Mouse (Mus musculus) urinary bladder, adult 18-20 months (tissue): ENCODE data around the gene Gm9964.
"Not testable (repeated sequence)": the region's sequence is repeated elsewhere in the genome, so short reads cannot be mapped to it uniquely, and the experiment has no call there.

ENCODE experiments used
- DNase-seq, 2 experiments: peaks; one replicate each; pipeline ENCODE4 v3.0.0; 2022; ENCODE audit warnings: low spot score in 2 of 2, mixed read lengths in 2 of 2

The Gm9964 gene

DNA sequence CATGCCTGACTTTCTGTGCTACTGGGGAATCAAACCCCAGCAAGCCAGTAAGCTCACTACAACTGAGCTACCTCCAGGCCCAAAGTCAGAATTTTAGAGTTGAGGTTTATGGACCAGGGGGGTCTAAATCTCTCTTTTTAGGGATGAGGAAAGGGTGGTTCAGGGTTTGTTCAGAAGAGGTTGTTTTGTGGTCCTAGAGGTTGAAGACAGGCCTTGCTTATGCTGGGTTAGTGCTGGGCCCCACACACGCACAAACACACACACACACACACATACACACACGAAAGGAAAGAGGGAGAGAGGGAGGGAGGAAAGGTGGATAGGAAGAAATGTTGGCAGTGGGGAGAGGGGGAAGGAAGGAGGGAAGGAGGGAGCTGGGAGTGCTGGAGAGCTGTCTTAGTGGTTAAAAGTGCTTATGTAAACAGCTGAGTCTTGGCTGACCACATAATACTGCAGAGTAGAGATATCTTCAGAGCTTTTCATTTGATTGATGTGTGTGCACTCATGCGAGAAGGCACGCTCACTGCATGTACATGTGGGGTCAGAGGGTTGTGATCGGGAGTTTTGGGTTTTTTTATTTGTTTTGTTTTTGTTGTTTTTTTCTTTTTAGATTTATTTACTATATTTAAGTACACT, at the start of gene Gm9964:
Gene Gm9964, minus strand, starts transcription at position 51 of the 636 bp plus-strand sequence.
- DNase-seq, result no peak

DNA sequence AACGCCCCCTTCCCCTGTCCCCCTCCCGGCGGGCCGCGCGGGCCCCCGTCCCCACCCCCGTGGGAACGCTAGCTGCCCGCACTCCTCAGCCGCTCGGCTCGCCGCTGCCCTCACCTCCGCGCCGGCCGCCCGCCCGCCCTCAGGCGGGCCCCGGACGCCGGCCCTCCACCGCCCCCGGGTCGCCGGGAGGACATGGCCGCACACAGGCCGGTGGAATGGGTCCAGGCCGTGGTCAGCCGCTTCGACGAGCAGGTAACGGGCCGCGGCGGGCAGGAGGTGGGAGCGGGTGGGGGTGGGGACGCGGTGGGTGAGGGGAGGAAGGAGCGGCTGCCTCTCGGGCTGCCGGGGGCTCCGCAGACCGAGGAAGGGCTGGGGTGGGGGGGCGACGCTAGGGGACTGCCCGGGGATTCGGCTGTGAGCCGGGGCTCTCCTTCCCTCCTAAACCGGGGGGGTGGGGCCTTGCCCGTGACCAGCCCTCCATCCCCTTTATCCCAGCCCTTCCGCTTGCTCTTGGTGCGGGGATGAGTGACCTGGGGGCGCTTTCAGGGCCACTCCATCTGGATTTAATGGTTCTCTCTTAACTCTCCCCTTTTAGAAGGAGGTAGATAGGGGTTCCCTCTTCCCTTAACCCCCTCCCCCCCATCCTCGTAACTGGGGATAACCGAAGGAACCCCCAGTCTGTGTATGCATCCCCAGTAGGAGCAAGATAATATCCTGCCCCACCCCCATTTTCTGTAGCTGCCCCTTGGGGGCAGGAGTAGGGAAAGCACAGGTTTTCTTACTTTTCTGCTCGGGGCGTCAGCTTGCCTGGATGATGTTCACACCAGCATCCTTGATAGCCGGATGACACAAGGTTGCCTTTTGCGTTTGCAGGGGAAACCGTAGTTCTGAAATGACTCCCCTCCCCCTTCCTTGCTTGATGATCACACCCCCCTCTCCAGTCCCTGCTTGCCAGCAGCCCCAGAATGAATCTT, 43.4 kb upstream of the Gm9964 start:
- peak in 1 of 2 experiments; percentile 11 for DNase-seq

DNA sequence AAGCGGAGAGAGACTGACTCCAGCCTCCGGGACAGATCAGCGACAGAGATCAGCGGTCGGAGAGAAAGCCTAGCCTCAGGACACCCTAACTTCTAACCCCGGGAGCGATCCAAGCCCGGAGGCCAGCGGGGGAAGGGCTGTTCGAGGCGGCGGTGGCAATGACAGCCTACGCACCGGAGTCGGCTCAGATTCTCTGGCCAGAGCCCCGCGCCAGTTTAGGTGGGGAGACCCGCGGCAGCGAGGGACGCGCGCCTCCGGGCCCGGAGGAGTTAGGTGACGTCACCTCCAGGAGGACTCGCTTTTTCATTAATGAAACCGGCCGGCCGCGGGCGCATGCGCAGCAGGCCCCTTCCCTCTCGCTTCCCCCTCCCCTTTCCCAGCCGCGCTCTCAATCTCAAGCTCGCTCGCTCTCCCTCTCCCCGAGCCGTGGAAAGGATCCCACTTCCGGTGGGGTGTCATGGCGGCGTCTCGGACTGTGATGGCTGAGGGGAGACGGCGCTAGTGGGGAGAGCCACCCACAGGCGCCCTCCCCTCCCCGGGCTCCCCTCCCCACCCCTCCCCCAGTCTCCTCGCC, 42.6 kb upstream of the Gm9964 start, which contains the start of gene Nf1:
Gene Nf1, plus strand, starts transcription at position 460 of the 574 bp plus-strand sequence.
- peak; percentile 89 to 94 for DNase-seq

DNA sequence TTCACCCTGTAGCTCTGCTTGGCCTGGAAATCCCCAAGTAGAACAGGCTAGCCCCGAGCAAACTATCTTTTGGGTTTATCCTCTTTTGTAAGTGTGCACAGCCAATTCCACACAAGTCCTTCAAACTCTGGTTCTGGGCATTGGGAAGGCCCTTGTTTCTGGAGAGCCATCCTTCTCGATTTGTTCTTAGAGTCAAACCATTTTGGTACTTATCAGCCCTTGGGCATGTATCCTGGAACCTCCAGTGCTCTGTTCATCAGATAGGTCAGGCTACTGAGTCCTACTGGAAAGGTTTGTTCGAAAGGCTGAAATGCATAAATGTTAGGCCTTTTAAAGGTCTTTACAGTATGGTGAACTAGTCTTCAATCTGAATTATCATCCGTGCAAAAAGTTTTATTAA, 41.9 kb upstream of the Gm9964 start:
- no peak for DNase-seq

DNA sequence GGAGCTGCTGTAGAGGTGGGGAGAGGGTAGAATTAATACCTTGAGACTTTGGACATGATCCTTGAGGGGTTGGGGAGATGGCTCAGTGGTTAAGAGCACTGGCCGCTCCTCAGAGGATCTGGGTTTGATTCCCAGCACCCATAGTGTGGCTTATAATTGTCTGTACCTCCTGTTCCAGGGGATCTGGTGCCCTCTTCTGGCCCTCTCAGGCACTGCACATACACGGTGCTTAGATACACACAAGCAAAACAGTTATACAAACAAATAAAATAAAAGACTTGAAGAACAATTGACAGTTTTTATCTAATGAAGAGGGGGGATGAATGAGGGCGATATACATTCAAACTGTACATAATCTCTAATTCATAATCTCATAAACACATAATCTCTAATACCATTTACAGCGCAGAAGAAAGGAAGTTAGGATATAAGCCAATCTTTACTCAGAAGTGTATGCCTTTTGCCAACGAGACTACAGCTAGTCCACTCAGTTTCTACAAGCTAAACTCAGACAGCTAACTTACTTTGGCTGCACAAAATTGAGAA, 40.1 kb upstream of the Gm9964 start:
- DNase-seq, result no peak

DNA sequence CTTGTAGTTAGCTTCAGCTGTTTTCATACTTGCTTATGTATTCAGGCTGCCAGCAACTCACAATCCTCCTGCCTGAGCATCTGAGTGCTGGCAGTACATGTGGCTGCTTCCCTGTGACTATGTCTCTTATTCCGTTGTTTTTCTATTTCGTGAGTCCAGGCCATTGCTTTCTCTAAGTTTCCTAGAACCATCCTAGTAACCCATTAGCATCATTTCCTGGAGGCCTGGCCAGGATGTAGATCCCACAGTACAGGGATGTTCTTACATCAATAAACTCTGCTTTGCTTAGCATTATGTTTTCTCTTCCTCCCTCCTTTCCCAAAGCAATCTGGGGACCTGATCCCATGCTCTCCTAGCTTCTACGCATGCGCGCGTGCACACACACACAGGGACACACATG, 38.4 kb upstream of the Gm9964 start:
- no peak for DNase-seq

- no peak for DNase-seq
These were observed 32.9 kb upstream of the Gm9964 start for GRCm38 (mm10) chr11:79329585-79329984.

DNA sequence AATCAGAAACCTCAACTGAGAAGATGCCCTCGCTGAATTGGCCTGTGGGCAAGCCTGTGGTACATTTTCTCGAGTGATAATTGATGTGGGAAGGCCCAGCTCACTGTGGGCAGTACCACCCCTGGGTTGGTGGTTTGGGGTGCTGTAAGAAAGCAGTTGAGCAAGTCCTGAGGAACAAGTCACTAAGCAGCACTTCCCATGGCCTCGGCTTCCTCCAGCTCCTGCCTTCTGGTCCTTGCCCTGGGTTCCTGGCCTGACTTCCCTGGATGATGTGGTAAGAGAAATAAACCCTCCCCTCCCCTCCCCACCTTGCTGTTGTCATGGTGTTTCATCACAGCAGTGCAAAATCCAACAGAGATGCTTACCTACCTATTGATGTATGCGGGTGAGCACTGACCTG, 31.4 kb upstream of the Gm9964 start:
- no peak for DNase-seq

DNA sequence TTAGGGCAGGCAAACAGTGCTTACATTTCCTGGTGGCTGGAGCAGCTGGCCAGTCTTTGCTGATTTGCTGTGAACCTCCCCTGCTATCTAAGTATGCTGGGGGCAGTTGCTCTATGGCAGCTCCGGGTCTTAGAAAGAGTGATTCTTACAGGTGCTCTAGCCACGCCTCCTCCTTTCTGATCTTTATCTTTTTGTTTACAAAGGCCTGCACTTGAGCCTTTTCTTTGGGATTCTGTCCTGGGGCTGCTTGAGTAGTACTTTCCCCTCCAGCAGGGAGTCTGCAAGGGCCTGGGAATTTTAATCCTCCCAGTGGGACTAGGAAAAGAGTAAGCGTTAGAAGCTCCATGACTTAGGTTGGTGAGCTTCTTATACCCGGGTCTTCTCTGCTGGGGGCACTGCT, 30.4 kb upstream of the Gm9964 start:
- DNase-seq, result no peak

DNA sequence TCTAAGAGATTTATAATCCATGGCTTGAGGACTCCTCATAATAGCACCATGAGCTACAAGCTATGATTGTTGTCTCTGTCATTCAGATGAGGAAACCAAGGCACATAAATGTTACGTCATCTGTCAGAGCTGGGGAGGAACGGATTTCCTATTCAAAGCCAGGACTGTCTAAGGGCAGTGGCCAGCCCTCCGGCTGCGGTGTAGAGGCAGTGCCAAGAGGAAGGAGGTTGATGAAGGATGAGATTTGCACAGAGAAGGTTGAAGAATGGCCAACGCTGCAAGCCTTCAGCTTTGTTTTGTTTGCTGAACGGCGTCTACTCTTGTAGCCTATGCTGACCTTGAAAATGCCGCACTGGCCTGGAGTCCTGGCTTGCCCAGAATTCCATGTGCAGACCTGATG, 29.0 kb upstream of the Gm9964 start:
- DNase-seq, result no peak

DNA sequence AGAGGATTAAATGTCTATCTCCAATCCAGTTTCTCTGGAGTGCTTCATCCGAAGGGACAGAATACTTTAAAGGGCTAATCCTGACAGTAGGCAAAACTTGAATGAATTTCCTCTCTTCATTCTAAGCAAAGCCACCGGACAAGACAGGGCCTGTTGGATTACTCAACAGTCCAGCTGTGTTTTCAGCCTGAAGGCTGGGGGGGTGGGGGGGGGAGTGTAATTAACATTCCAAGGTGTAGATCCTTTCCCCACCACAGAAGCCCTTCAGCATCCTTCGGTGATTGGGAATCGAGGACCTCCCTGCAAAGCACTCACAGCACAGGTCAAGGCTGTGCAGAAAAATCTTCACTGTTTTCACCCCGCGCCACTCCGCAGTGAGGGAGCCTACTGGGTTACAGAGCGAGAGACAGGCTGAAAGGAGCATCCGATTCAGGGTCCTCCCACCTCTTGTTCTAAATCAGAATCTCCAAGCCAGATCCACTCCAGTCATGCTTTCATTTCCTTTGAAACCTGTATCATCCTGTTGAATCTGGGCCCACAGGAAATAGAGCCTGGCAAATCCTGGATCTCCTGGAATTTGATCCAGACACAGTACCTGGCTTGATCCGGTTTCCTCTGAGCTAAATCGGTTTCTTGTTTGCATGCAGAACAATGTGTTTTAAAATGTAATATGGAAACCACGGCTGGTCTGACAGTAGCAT, 27.4 kb upstream of the Gm9964 start:
- DNase-seq, result no peak

DNA sequence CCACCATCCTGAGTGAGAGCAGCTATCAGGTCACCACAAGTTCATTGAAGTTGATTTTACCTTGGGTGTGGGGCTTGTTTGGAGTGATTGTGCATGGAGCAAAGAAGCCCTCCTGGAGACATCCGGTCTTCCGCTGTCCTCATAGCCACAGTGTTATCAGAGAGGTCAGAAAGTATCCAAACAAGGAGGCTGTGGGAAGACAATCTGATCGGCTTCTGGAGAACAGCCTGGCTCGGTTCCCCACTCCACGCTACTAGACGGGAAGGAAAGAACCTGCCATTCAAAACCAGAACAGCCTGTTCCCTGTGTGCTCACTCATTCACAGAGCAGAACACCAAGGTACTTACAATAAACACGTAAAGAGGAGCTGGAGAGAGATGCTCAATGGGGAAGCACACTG, 23.1 kb upstream of the Gm9964 start:
- DNase-seq, result no peak

DNA sequence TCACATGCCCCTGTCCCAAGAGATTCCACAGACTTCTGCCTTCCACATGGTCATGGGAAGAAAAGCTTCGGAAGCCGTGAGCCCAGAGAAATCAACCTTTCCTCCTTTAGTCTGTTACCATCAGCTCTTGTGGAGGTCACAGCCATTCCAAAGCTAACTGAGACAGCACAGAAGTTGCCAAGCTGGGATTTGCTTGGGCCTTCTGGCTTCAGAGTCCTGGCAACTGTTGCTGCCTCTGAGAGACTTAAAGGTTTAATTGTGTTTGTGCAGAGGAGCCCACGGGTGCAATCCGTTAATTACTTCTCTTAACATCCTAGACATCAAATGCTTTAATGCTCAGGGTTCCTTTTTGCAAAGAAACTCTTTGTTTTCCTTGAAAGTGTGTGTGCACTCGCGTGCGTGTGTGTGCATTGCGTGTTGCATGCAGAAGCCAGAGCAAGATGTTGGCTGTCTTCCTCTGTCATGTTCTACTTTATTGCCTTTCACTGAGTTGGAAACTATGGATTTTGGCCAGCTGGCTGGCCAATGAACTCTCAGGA, 20.2 kb upstream of the Gm9964 start:
- no peak for DNase-seq

DNA sequence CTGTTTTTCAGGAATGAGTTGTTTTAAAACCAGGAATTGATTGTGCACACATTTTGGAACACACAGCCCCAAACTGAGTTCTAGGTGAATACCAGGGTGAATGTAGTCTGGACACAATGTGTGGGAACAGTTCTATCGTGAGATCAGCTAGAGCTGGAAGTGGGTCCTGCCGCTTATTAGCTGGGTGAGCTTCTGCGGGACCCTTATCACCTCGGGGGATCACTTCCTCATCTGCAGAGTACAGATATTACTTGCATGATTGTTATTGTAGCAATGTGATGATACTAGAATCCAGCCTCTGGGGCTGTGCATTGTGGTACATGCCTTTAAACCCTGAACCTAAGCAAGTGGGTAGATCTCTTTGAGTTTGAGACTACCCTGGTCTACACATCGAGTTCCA, 13.8 kb upstream of the Gm9964 start:
- DNase-seq, result no peak

DNA sequence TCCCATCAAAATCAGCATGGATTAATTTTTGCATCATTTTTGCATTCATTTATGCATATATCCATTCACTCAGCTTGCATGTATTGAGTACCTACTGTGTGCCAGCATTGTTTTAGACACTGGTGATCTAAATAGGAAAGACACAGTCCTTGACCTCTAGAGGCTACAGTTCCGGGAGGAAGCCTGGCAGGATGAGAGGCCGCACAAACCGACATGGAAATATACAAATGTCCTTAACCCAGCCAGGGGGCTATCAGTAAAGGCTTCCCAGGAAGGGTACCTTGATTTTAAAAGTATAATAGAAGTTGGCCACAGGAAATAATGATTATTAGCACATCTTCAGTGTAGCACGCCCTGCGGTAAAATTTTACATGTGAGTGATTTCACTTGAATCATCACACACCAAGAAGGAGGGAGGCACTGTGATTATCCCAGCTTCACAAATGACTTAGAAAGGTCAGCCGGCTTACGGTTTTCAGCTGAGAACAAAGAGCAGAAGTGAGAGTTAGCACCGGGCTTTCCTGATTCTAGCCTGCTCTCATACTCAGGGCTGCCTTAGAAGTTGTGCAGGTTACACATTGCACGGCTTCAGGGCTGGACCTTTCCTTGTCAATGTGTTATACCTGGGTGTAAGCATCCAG, 11.0 kb upstream of the Gm9964 start:
- DNase-seq, result no peak

DNA sequence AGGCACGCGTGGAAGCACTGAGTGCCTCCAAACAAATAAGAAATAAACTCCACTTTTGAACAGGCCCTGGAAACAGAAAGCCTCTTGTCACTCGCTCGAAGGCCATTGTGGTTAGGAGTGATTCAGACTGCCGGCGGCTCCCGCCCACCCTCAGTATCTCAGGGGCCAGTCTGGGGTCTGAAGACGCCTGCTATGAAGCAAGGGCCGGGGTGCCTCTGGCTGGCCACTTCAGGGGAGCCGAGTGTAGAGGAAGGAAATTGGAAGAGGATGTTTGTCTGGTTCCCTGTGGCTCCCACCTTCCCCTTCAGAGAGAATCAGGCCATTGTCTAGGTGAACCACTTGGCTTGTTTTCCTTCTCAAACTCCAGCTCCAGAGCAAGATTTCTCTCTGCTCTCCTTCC, 10.3 kb upstream of the Gm9964 start:
- DNase-seq, result no peak

DNA sequence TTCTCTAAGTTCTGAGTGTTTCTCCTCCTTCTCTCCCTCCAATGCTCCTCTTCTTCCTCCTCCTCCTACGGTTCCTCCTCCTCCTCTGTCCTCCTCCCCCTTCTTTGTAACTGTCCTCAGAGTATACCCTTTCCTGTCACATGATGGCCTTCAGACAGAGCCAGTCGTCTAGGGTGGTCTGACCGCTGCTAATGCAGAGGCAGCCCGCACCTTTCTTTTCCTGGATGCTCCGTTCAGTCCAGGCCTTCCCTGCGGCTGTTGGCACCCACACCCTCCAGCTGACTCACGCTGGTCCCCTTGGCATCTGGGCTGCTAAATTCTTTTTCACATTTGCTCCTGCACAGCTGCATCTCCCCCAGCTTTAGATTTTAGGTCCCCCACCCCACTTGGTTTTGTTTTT, 9.8 kb upstream of the Gm9964 start:
- DNase-seq, result no peak

GRCm38 (mm10) chr11:79305697-79306340, 9.1 kb upstream of the Gm9964 start:
- no peak for DNase-seq

DNA sequence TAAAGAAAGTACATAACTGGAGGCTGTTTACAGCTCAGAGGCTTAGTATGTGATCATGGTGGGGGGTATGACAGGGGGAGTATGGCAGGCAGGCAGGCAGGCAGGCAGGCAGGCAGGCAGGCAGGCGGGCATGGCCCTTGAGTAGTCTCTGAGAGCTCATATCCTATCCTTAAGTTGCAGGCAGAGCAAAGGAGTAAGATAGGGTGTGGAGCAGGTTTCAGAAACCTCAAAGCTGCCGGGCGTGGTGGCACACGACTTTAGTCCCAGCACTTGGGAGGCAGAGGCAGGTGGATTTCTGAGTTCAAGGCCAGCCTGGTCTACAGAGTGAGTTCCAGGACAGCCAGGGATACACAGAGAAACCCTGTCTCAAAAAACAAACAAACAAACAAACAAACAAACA, 7.5 kb upstream of the Gm9964 start:
- DNase-seq, result not testable (repeated sequence)

DNA sequence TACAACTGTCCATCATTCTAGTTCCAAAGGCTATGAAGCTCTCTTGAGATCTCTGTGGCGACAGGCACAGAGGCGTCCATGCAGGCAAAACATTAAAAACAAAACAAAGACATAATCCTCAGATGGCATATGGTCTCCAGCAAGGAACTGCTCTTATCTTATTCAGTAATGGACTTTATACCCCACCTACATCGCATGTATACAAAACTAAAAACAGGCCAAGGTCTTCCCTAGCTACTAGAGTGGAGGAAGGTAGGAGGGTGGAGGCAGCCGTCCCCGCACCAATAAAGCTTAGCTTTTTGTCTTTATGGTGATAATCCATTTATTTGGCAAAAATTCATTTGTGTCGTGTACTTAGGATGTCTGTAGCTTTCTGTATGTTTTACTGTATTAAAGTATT, 6.4 kb upstream of the Gm9964 start:
- DNase-seq, result no peak
